Mouse (Mus musculus): ENCODE measurements around the gene Rpl18. TPM values are rescaled to one million over a fixed set of nuclear protein-coding genes. Genes with fewer than 3 reads are reported as not detected.
A peak's percentile ranks its signal among the peaks of the same experiment; 100 is the strongest.

The Rpl18 gene
- polyA plus RNA-seq, 1 experiment from 2014 or later, result 1,244 TPM

DNA sequence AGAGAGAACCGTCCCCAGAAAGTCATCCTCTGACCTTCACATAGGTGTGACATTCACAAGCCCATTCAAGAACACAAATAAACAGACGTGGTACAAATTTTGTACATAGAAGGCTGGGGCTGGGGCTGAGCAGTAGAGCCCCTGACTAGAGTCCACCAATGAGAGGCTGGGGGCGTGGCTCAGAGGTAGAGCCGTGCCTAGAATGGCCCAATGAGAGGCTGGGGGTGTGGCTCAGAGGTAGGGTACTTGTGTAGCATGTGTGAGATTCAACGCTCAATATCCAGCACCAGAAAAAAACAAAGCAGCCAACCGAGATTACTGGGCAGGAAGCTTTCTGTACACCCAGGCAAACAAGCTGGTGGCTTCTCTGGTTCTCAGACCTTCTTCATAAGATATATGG, 40.4 kb downstream of the Rpl18 start:
- no peak overlapping the region for H3K4me2 ChIP-seq (ENCODE audit: low read depth, severe bottlenecking)

GRCm38 (mm10) chr7:45759400-45759799, 44.1 kb downstream of the Rpl18 start:
- peaks cover 21% of the 10 kb centered on the region for H3K27me3 ChIP-seq (ENCODE audit: control insufficient read depth, insufficient read depth, low read length)
- H3K27ac ChIP-seq (replicated peaks; ENCODE audit: low read depth, low read length), result no peak overlapping the region
- H3K4me3 ChIP-seq (ENCODE audit: low read depth, low read length), result peak overlapping the region; percentile 26
- ATAC-seq (ENCODE audit: insufficient number of reproducible peaks, low FRiP score, low TSS enrichment, low read depth) (no peak), DNase-seq (ENCODE audit: low spot score) (peak; percentile 48)
- H3K9ac ChIP-seq (ENCODE audit: low read length), result peak overlapping the region; percentile 47; the same call in 1 of the 2 replicates
- H3K4me1 ChIP-seq (ENCODE audit: control insufficient read depth, insufficient read depth, low read length), result peaks cover 4% of the 10 kb centered on the region; the same call in 1 of the 2 replicates
- H3K36me3 ChIP-seq (ENCODE audit: control insufficient read depth, insufficient read depth, low read length), result no peaks in the 10 kb centered on the region
- 7% methylated on average over 27 of the region's 27 CpGs for WGBS
- no peaks in the 10 kb centered on the region for H3K9me3 ChIP-seq (ENCODE audit: control insufficient read depth, low read length)
- peak overlapping the region; percentile 54 for H3K4me2 ChIP-seq (ENCODE audit: low read depth, severe bottlenecking)

More for the DNA sequence above, 40.4 kb downstream of the Rpl18 start:
- H3K27me3 ChIP-seq (ENCODE audit: control insufficient read depth, insufficient read depth, low read length), result peaks cover 21% of the 10 kb centered on the region
- no peak overlapping the region for H3K9ac ChIP-seq (ENCODE audit: low read length)
- ATAC-seq (ENCODE audit: insufficient number of reproducible peaks, low FRiP score, low TSS enrichment, low read depth) (no peak), DNase-seq (ENCODE audit: low spot score) (no peak)
- peaks cover 4% of the 10 kb centered on the region; the same call in 1 of the 2 replicates for H3K4me1 ChIP-seq (ENCODE audit: control insufficient read depth, insufficient read depth, low read length)
- no peaks in the 10 kb centered on the region for H3K9me3 ChIP-seq (ENCODE audit: control insufficient read depth, low read length)
- WGBS, result 49% methylated on average over 6 of the region's 6 CpGs
- H3K27ac ChIP-seq (replicated peaks; ENCODE audit: low read depth, low read length), result no peak overlapping the region
- no peaks in the 10 kb centered on the region for H3K36me3 ChIP-seq (ENCODE audit: control insufficient read depth, insufficient read depth, low read length)
- no peak overlapping the region for H3K4me3 ChIP-seq (ENCODE audit: low read depth, low read length)

DNA sequence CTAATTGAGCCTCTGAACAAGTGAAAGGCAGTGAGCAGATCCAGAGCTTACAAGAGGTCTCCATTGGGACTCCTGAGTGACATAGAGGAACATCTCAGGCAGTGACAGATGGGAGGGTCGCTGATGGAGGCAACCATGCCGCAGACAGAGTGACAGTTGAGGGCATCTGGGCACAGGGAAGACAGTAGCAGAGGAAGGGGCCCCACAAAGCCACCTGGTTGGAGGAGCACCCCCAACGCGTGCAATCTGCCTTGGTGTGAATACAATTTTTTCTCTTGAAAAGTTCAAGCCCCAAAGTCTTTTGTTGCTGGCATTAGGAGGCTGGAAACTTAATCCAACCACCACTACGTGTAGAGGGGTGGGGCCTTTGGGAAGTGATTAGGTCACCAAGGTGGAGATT, 44.9 kb downstream of the Rpl18 start:
- 72% methylated on average over 5 of the region's 5 CpGs for WGBS
- Histone ChIP-seq H3K9me3 (ENCODE audit: control insufficient read depth, low read length) (no peaks in the 10 kb centered on the region), H3K4me2 (ENCODE audit: low read depth, severe bottlenecking) (no peak overlapping the region), H3K27ac (replicated peaks; ENCODE audit: low read depth, low read length) (no peak overlapping the region), H3K36me3 (ENCODE audit: control insufficient read depth, insufficient read depth, low read length) (no peaks in the 10 kb centered on the region), H3K4me1 (ENCODE audit: control insufficient read depth, insufficient read depth, low read length) (peaks cover 4% of the 10 kb centered on the region; the same call in 1 of the 2 replicates), H3K4me3 (ENCODE audit: low read depth, low read length) (no peak overlapping the region), H3K9ac (ENCODE audit: low read length) (no peak overlapping the region), H3K27me3 (ENCODE audit: control insufficient read depth, insufficient read depth, low read length) (peaks cover 21% of the 10 kb centered on the region)
- ATAC-seq (ENCODE audit: insufficient number of reproducible peaks, low FRiP score, low TSS enrichment, low read depth), result no peak
- DNase-seq (ENCODE audit: low spot score), result no peak

DNA sequence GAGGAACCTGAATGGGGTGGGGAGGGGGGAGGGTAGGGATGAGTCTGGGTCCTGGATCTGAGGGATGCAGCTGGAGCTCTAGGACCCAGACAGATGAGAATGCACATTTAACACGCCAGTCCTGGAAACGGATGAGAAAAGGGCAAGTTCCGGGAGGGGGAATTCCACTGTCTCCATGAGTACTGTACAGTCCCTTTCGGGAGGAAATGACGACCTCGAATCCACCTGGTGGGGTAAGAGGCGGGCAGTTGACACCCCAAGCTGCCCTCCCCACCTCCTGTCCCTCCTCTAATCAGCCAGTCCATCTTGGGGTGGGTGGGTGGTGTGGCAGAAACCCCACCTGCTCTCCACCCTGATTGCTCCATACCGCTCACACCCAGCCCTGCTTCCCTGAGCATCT, 50.7 kb downstream of the Rpl18 start:
- Histone ChIP-seq H3K27ac (replicated peaks; ENCODE audit: low read depth, low read length) (no peak overlapping the region), H3K36me3 (ENCODE audit: control insufficient read depth, insufficient read depth, low read length) (no peaks in the 10 kb centered on the region), H3K4me1 (ENCODE audit: control insufficient read depth, insufficient read depth, low read length) (no peaks in the 10 kb centered on the region), H3K9me3 (ENCODE audit: control insufficient read depth, low read length) (no peaks in the 10 kb centered on the region), H3K4me2 (ENCODE audit: low read depth, severe bottlenecking) (no peak overlapping the region), H3K9ac (ENCODE audit: low read length) (no peak overlapping the region), H3K27me3 (ENCODE audit: control insufficient read depth, insufficient read depth, low read length) (no peaks in the 10 kb centered on the region), H3K4me3 (ENCODE audit: low read depth, low read length) (no peak overlapping the region)
- no peak for ATAC-seq (ENCODE audit: insufficient number of reproducible peaks, low FRiP score, low TSS enrichment, low read depth)
- DNase-seq (ENCODE audit: low spot score), result no peak
- WGBS, result 61% methylated on average over 8 of the region's 8 CpGs

- no peak for ATAC-seq (ENCODE audit: insufficient number of reproducible peaks, low FRiP score, low TSS enrichment, low read depth)
- Histone ChIP-seq H3K36me3 (ENCODE audit: control insufficient read depth, insufficient read depth, low read length) (no peaks in the 10 kb centered on the region), H3K27ac (replicated peaks; ENCODE audit: low read depth, low read length) (no peak overlapping the region), H3K9me3 (ENCODE audit: control insufficient read depth, low read length) (no peaks in the 10 kb centered on the region), H3K27me3 (ENCODE audit: control insufficient read depth, insufficient read depth, low read length) (no peaks in the 10 kb centered on the region), H3K4me2 (ENCODE audit: low read depth, severe bottlenecking) (no peak overlapping the region), H3K4me1 (ENCODE audit: control insufficient read depth, insufficient read depth, low read length) (no peaks in the 10 kb centered on the region), H3K9ac (ENCODE audit: low read length) (no peak overlapping the region), H3K4me3 (ENCODE audit: low read depth, low read length) (no peak overlapping the region)
- 49% methylated on average over 8 of the region's 8 CpGs for WGBS
- no peak for DNase-seq (ENCODE audit: low spot score)
Measured at GRCm38 (mm10) chr7:45766764-45767163, 51.5 kb downstream of the Rpl18 start.

DNA sequence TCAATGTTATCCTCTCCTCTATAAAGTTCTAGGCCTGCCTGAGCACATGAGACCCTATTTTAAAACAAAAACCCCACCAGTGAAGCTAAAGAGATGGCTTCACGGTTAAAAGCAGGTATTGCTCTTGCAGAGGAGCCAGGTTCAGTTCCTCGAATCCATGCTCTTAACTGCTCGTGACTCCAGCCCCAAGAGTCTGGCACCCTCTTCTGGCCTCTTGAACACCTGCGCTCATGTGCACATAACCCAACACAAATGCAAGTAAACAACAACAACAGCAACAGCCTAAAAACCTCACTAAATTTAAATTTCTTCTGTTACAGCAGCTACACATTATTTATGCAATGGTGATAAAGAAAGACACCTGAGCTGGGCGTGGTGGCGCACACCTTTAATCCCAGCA, 52.2 kb downstream of the Rpl18 start:
- Histone ChIP-seq H3K27me3 (ENCODE audit: control insufficient read depth, insufficient read depth, low read length) (no peaks in the 10 kb centered on the region), H3K4me3 (ENCODE audit: low read depth, low read length) (no peak overlapping the region), H3K27ac (replicated peaks; ENCODE audit: low read depth, low read length) (no peak overlapping the region), H3K36me3 (ENCODE audit: control insufficient read depth, insufficient read depth, low read length) (no peaks in the 10 kb centered on the region), H3K9ac (ENCODE audit: low read length) (no peak overlapping the region), H3K4me2 (ENCODE audit: low read depth, severe bottlenecking) (no peak overlapping the region), H3K9me3 (ENCODE audit: control insufficient read depth, low read length) (no peaks in the 10 kb centered on the region), H3K4me1 (ENCODE audit: control insufficient read depth, insufficient read depth, low read length) (no peaks in the 10 kb centered on the region)
- DNase-seq (ENCODE audit: low spot score) (no peak), ATAC-seq (ENCODE audit: insufficient number of reproducible peaks, low FRiP score, low TSS enrichment, low read depth) (no peak)
- WGBS, result 88% methylated on average over 6 of the region's 6 CpGs

Other genes starting within 250 kb of the Rpl18 start
- gene Bax, start 248.6 kb upstream of the Rpl18 start, polyA plus RNA-seq (2014; fragmentation: Nextera tagmentation; extraction: Ambion mirVana), result 186 and 191 TPM in 2 replicates
- gene Tulp2, start 233.6 kb upstream of the Rpl18 start, polyA plus RNA-seq (2014; fragmentation: Nextera tagmentation; extraction: Ambion mirVana), result 1.1 and 1.5 TPM in 2 replicates
- not detected in 2 replicates for gene Gm45808, start 228.6 kb upstream of the Rpl18 start, polyA plus RNA-seq (2014; fragmentation: Nextera tagmentation; extraction: Ambion mirVana)
- 3.3 and 4.3 TPM in 2 replicates for gene Dhdh, start 226.7 kb upstream of the Rpl18 start, polyA plus RNA-seq (2014; fragmentation: Nextera tagmentation; extraction: Ambion mirVana)
- gene Nucb1, start 205.1 kb upstream of the Rpl18 start, polyA plus RNA-seq (2014; fragmentation: Nextera tagmentation; extraction: Ambion mirVana), result 116 and 122 TPM in 2 replicates
- 19.5 and 21.9 TPM in 2 replicates for gene Ppp1r15a, start 189.2 kb upstream of the Rpl18 start, polyA plus RNA-seq (2014; fragmentation: Nextera tagmentation; extraction: Ambion mirVana)
- 0.52 and 0.64 TPM in 2 replicates for gene Plekha4, start 189.1 kb upstream of the Rpl18 start, polyA plus RNA-seq (2014; fragmentation: Nextera tagmentation; extraction: Ambion mirVana)
- 0.58 and 1.0 TPM in 2 replicates for gene Hsd17b14, start 160.6 kb upstream of the Rpl18 start, polyA plus RNA-seq (2014; fragmentation: Nextera tagmentation; extraction: Ambion mirVana)
- gene Bcat2, start 145.3 kb upstream of the Rpl18 start, polyA plus RNA-seq (2014; fragmentation: Nextera tagmentation; extraction: Ambion mirVana), result 50.7 and 54.2 TPM in 2 replicates
- not detected in 2 replicates for gene Fgf21, start 100.0 kb upstream of the Rpl18 start, polyA plus RNA-seq (2014; fragmentation: Nextera tagmentation; extraction: Ambion mirVana)
- gene Fut1, start 98.2 kb upstream of the Rpl18 start, polyA plus RNA-seq (2014; fragmentation: Nextera tagmentation; extraction: Ambion mirVana), result 0.07 TPM in 1 of 2 replicates, not detected in the other
- not detected in 2 replicates for gene Izumo1, start 93.6 kb upstream of the Rpl18 start, polyA plus RNA-seq (2014; fragmentation: Nextera tagmentation; extraction: Ambion mirVana)
- gene Rasip1, start 88.0 kb upstream of the Rpl18 start, polyA plus RNA-seq (2014; fragmentation: Nextera tagmentation; extraction: Ambion mirVana), result 5.8 and 6.4 TPM in 2 replicates
- gene Mamstr, start 75.5 kb upstream of the Rpl18 start, polyA plus RNA-seq (2014; fragmentation: Nextera tagmentation; extraction: Ambion mirVana), result 2.8 and 5.1 TPM in 2 replicates
- gene Fut2, start 49.1 kb upstream of the Rpl18 start, polyA plus RNA-seq (2014; fragmentation: Nextera tagmentation; extraction: Ambion mirVana), result 0.12 and 0.28 TPM in 2 replicates
- gene Ntn5, start 31.4 kb upstream of the Rpl18 start, polyA plus RNA-seq (2014; fragmentation: Nextera tagmentation; extraction: Ambion mirVana), result 0.24 and 0.44 TPM in 2 replicates
- 0.11 and 0.37 TPM in 2 replicates for gene Sec1, start 21.1 kb upstream of the Rpl18 start, polyA plus RNA-seq (2014; fragmentation: Nextera tagmentation; extraction: Ambion mirVana)
- gene Car11, start 15.6 kb upstream of the Rpl18 start, polyA plus RNA-seq (2014; fragmentation: Nextera tagmentation; extraction: Ambion mirVana), result 5.1 and 5.5 TPM in 2 replicates
- 4.2 and 4.9 TPM in 2 replicates for gene Dbp, start 10.4 kb upstream of the Rpl18 start, polyA plus RNA-seq (2014; fragmentation: Nextera tagmentation; extraction: Ambion mirVana)
- gene Sphk2, start 2.5 kb downstream of the Rpl18 start, polyA plus RNA-seq (2014; fragmentation: Nextera tagmentation; extraction: Ambion mirVana), result 28.4 and 28.5 TPM in 2 replicates
- 0.65 and 0.82 TPM in 2 replicates for gene Fam83e, start 5.8 kb downstream of the Rpl18 start, polyA plus RNA-seq (2014; fragmentation: Nextera tagmentation; extraction: Ambion mirVana)
- not detected in 2 replicates for gene Spaca4, start 10.4 kb downstream of the Rpl18 start, polyA plus RNA-seq (2014; fragmentation: Nextera tagmentation; extraction: Ambion mirVana)
- 3.6 and 4.6 TPM in 2 replicates for gene Lmtk3, start 68.3 kb downstream of the Rpl18 start, polyA plus RNA-seq (2014; fragmentation: Nextera tagmentation; extraction: Ambion mirVana)
- 0.77 and 3.2 TPM in 2 replicates for gene Sult2b1, start 69.2 kb downstream of the Rpl18 start, polyA plus RNA-seq (2014; fragmentation: Nextera tagmentation; extraction: Ambion mirVana)
- 176 TPM in 2 replicates for gene Cyth2, start 99.1 kb downstream of the Rpl18 start, polyA plus RNA-seq (2014; fragmentation: Nextera tagmentation; extraction: Ambion mirVana)
- gene Kcnj14, start 109.3 kb downstream of the Rpl18 start, polyA plus RNA-seq (2014; fragmentation: Nextera tagmentation; extraction: Ambion mirVana), result 1.4 and 1.5 TPM in 2 replicates
- 90.6 and 94.3 TPM in 2 replicates for gene Grwd1, start 115.5 kb downstream of the Rpl18 start, polyA plus RNA-seq (2014; fragmentation: Nextera tagmentation; extraction: Ambion mirVana)
- gene Kdelr1, start 157.3 kb downstream of the Rpl18 start, polyA plus RNA-seq (2014; fragmentation: Nextera tagmentation; extraction: Ambion mirVana), result 72.7 and 97.1 TPM in 2 replicates
- 0.07 TPM in 1 of 2 replicates, not detected in the other for gene Grin2d, start 162.9 kb downstream of the Rpl18 start, polyA plus RNA-seq (2014; fragmentation: Nextera tagmentation; extraction: Ambion mirVana)
- 1.0 and 1.8 TPM in 2 replicates for gene Syngr4, start 181.3 kb downstream of the Rpl18 start, polyA plus RNA-seq (2014; fragmentation: Nextera tagmentation; extraction: Ambion mirVana)
- 3.6 and 4.3 TPM in 2 replicates for gene Tmem143, start 181.5 kb downstream of the Rpl18 start, polyA plus RNA-seq (2014; fragmentation: Nextera tagmentation; extraction: Ambion mirVana)
- gene Emp3, start 205.9 kb downstream of the Rpl18 start, polyA plus RNA-seq (2014; fragmentation: Nextera tagmentation; extraction: Ambion mirVana), result 30.3 and 35.9 TPM in 2 replicates
- 3.8 and 4.7 TPM in 2 replicates for gene Ccdc114, start 208.6 kb downstream of the Rpl18 start, polyA plus RNA-seq (2014; fragmentation: Nextera tagmentation; extraction: Ambion mirVana)